Mouse (Mus musculus) heart, adult 10 weeks (tissue): ENCODE measurements around the gene Zfp980. TPM values are rescaled to one million over a fixed set of nuclear protein-coding genes. Genes with fewer than 3 reads are reported as not detected.

Experiments
- polyA plus RNA-seq: library from polyadenylated mRNA; stranded (reverse); fragments of 350-450 nt; fragmentation: Illumina TruSeq; extraction: RNeasy Lipid Tissue Mini Kit (QIAGEN cat#74804); gene quantifications from one replicate; pipeline ENCODE4 v1.2.3, GENCODE M21; 2014; ENCODE audit warnings: low read depth, low replicate concordance

Zfp980 gene
- 0.13 TPM for polyA plus RNA-seq

DNA sequence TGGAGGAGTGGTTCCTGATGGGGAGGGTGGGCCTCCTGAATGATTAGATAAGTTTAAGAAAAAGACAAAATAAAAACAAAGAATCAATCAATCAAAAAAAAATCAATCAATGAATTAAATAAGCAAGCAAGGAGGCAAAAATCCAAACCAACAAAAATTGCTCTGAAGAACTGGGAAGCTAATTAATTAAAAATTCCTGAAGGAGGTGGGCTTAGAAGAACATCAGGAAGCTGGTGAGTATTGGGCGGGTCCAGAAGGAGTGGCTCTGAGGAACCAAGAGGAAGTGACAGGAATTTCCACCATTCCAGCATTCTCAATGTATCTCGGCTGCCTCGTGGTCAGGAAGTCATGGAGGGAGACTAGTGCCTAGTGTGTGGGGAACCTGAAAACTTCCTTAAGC is at the start of gene Zfp980:
Gene Zfp980 (plus strand): TSS at position 301 of the 400 bp plus-strand sequence.

Other genes with a start within 250 kb of the Zfp980 start
- not detected for gene Zfp990, start 159.9 kb upstream of the Zfp980 start, polyA plus RNA-seq
- gene Gm13212, start 85.5 kb upstream of the Zfp980 start, polyA plus RNA-seq: 8.5 TPM
- not detected for gene Zfp986, start 198.1 kb downstream of the Zfp980 start, polyA plus RNA-seq